9 mouse cellular contexts compared by ENCODE assay signal in the genomic region with DNA sequence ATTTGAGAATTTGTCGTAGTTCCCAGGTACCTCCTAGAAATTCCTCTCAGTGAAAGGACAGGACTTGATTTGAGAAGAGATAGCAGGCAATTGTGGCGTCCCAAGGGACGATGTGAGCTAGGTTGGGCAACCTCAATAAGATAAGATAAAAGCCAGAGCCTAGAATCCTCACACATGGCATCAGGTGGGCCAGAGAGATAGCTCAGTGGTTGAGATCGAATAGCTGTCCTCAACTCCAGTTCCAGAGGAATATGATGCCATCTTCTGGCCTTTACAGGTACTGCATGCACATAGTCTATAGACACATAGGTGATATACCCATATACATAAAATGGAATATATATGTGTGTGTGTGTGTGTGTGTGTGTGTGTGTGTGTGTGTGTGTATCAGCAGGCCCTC. TPM values are rescaled to one million over a fixed set of nuclear protein-coding genes. Genes with fewer than 3 reads are reported as not detected.
DNase-seq lines count a peak whose midpoint lies in the region; ATAC-seq and TF ChIP-seq lines count a peak whose summit lies in the region.
"Had no signal": no experiment of that assay in that cellular context is flagged by ENCODE, and none has a peak within 500 bp of the region (broad histone marks: within the 10 kb centered on the region; RNA-seq: fewer than 3 reads in every experiment).

No protein-coding gene starts in this region.

- no peak overlapping the region for H3K4me2 ChIP-seq in hindbrain, embryonic 11.5 days (replicated peaks; ENCODE audit: low read depth, low read length)
- H3K4me2 ChIP-seq in hindbrain, embryonic 12.5 days (replicated peaks): no peak overlapping the region
- H3K4me2 ChIP-seq: embryonic facial prominence, embryonic 12.5 days had no signal

- WGBS in hindbrain, embryonic 11.5 days: 59% methylated on average over 4 of the region's 4 CpGs
- WGBS in hindbrain, embryonic 12.5 days: 73% methylated on average over 4 of the region's 4 CpGs
- 61% methylated on average over 4 of the region's 4 CpGs for WGBS in midbrain, embryonic 10.5 days

- no peak for TF ChIP-seq POLR2A in cortical plate, adult 2 months (IDR thresholded peaks at IDR 0.05; ENCODE audit: extremely low read depth, insufficient read depth, low read length)

- no peak overlapping the region for H3K27ac ChIP-seq in hindbrain, embryonic 11.5 days (ENCODE audit: low read depth, low read length)
- H3K27ac ChIP-seq in hindbrain, embryonic 12.5 days: no peak overlapping the region
- no peak overlapping the region for H3K27ac ChIP-seq in cortical plate, adult 2 months (ENCODE audit: insufficient read depth, low read length)
- no peak overlapping the region for H3K27ac ChIP-seq in midbrain, embryonic 10.5 days (replicated peaks)
- H3K27ac ChIP-seq: embryonic facial prominence, embryonic 12.5 days had no signal

- no peak overlapping the region for H3K9ac ChIP-seq in hindbrain, embryonic 11.5 days (ENCODE audit: low read depth, low read length)
- H3K9ac ChIP-seq in hindbrain, embryonic 12.5 days: no peak overlapping the region
- H3K9ac ChIP-seq: embryonic facial prominence, embryonic 12.5 days had no signal

- H3K36me3 ChIP-seq in hindbrain, embryonic 11.5 days (ENCODE audit: control insufficient read depth, insufficient read depth, low read length): no peaks in the 10 kb centered on the region
- H3K36me3 ChIP-seq in hindbrain, embryonic 12.5 days: no peaks in the 10 kb centered on the region
- H3K36me3 ChIP-seq in midbrain, embryonic 10.5 days: no peaks in the 10 kb centered on the region
- H3K36me3 ChIP-seq: embryonic facial prominence, embryonic 12.5 days had no signal

- H3K27me3 ChIP-seq in hindbrain, embryonic 11.5 days (ENCODE audit: control insufficient read depth, insufficient read depth, low read length): no peaks in the 10 kb centered on the region
- no peaks in the 10 kb centered on the region for H3K27me3 ChIP-seq in hindbrain, embryonic 12.5 days
- H3K27me3 ChIP-seq in midbrain, embryonic 10.5 days (ENCODE audit: low read depth, poor library complexity, severe bottlenecking): no peaks in the 10 kb centered on the region
- H3K27me3 ChIP-seq: embryonic facial prominence, embryonic 12.5 days had no signal

- H3K9me3 ChIP-seq in hindbrain, embryonic 11.5 days (ENCODE audit: control insufficient read depth, low read length): no peaks in the 10 kb centered on the region
- H3K9me3 ChIP-seq in hindbrain, embryonic 12.5 days (replicated peaks): no peaks in the 10 kb centered on the region
- no peaks in the 10 kb centered on the region for H3K9me3 ChIP-seq in midbrain, embryonic 10.5 days (replicated peaks)
- H3K9me3 ChIP-seq: embryonic facial prominence, embryonic 12.5 days had no signal

- peak; percentile 51 for DNase-seq in hindbrain, embryonic 11.5 days (ENCODE audit: low spot score)
- peak; percentile 55 for DNase-seq in thymus, postnatal 0 days (ENCODE audit: low spot score)
- no peak for DNase-seq in thymus, postnatal 36 days
- DNase-seq in lung, postnatal 14 days: peak; percentile 73
- no peak for DNase-seq in midbrain, embryonic 10.5 days (ENCODE audit: low spot score)

- H3K4me3 ChIP-seq in hindbrain, embryonic 11.5 days (ENCODE audit: low read depth, low read length): no peak overlapping the region
- no peak overlapping the region for H3K4me3 ChIP-seq in hindbrain, embryonic 12.5 days
- H3K4me3 ChIP-seq in cortical plate, adult 2 months (ENCODE audit: insufficient read depth, low read length): no peak overlapping the region
- no peak overlapping the region for H3K4me3 ChIP-seq in midbrain, embryonic 10.5 days
- H3K4me3 ChIP-seq: embryonic facial prominence, embryonic 12.5 days had no signal

- no peaks in the 10 kb centered on the region for H3K4me1 ChIP-seq in hindbrain, embryonic 11.5 days (replicated peaks; ENCODE audit: control insufficient read depth, insufficient read depth, low read length)
- no peaks in the 10 kb centered on the region for H3K4me1 ChIP-seq in hindbrain, embryonic 12.5 days
- no peaks in the 10 kb centered on the region for H3K4me1 ChIP-seq in cortical plate, adult 2 months (ENCODE audit: control insufficient read depth, insufficient read depth, low read length)
- no peaks in the 10 kb centered on the region for H3K4me1 ChIP-seq in midbrain, embryonic 10.5 days
- H3K4me1 ChIP-seq: embryonic facial prominence, embryonic 12.5 days had no signal

- TF ChIP-seq CTCF in cortical plate, adult 2 months (IDR thresholded peaks at IDR 0.05; ENCODE audit: extremely low read depth, insufficient read depth, low read length): peak; percentile 44

- ATAC-seq in hindbrain, embryonic 11.5 days (ENCODE audit: low FRiP score): no peak
- no peak for ATAC-seq in hindbrain, embryonic 12.5 days (ENCODE audit: low FRiP score)
- ATAC-seq in inflammation-experienced regulatory T-cells, adult 6 months: no peak

RNA-seq across cellular contexts. Expression of gene Clic6, which starts 2.0 kb away (rescaled TPM):
- polyA plus RNA-seq in hindbrain, embryonic 11.5 days (2014; fragmentation: Nextera tagmentation; extraction: Ambion mirVana): 3.4 and 4.8 TPM in 2 replicates
- polyA plus RNA-seq in hindbrain, embryonic 12.5 days (2016; fragmentation: Nextera tagmentation; extraction: Ambion mirVana): 13.2 and 15.3 TPM in 2 replicates
- polyA plus RNA-seq in thymus, postnatal 0 days (2015; fragmentation: Nextera tagmentation; extraction: Ambion mirVana): 0.20 and 0.24 TPM in 2 replicates
- polyA plus RNA-seq in cortical plate, adult 2 months (2012; rRNA removed): 0.38 and 1.5 TPM in 2 replicates
- polyA plus RNA-seq in inflammation-experienced regulatory T-cells, adult 6 months (2017; shearing (Covaris generic)): not detected
- polyA plus RNA-seq in midbrain, embryonic 10.5 days (2016; fragmentation: Nextera tagmentation; extraction: Ambion mirVana): 1.5 and 2.1 TPM in 2 replicates

RNA-seq across cellular contexts. Expression of gene Rcan1, which starts 16.8 kb away (rescaled TPM):
- 39.3 and 45.3 TPM in 2 replicates for polyA plus RNA-seq in hindbrain, embryonic 11.5 days (2014; fragmentation: Nextera tagmentation; extraction: Ambion mirVana)
- polyA plus RNA-seq in hindbrain, embryonic 12.5 days (2016; fragmentation: Nextera tagmentation; extraction: Ambion mirVana): 44.5 and 47.2 TPM in 2 replicates
- polyA plus RNA-seq in thymus, postnatal 0 days (2015; fragmentation: Nextera tagmentation; extraction: Ambion mirVana): 26.5 and 29.3 TPM in 2 replicates
- polyA plus RNA-seq in cortical plate, adult 2 months (2012; rRNA removed): 50.0 and 50.9 TPM in 2 replicates
- polyA plus RNA-seq in inflammation-experienced regulatory T-cells, adult 6 months (2017; shearing (Covaris generic)): 1 to 10 TPM; 1.8 to 3.3 (median 1.9) TPM
- polyA plus RNA-seq in midbrain, embryonic 10.5 days (2016; fragmentation: Nextera tagmentation; extraction: Ambion mirVana): 38.8 and 40.6 TPM in 2 replicates

Comparison
In these comparisons a context has a peak if more than half of its experiments do, and no peak if none do; other contexts are left out.
1. DNase-seq: peak in hindbrain, embryonic 11.5 days (single experiment), thymus, postnatal 0 days (single experiment) and lung, postnatal 14 days (single experiment); none in thymus, postnatal 36 days (0 of 2) and midbrain, embryonic 10.5 days (single experiment).